Mouse (Mus musculus): ENCODE results near the gene I830077J02Rik. TPM values are rescaled to one million over a fixed set of nuclear protein-coding genes. Genes with fewer than 3 reads are reported as not detected.
"Not testable (repeated sequence)": the region's sequence is repeated elsewhere in the genome, so short reads cannot be mapped to it uniquely, and the experiment has no call there.

The I830077J02Rik gene
- polyA plus RNA-seq, 1 experiment from 2014 or later, result 1.5 TPM

DNA sequence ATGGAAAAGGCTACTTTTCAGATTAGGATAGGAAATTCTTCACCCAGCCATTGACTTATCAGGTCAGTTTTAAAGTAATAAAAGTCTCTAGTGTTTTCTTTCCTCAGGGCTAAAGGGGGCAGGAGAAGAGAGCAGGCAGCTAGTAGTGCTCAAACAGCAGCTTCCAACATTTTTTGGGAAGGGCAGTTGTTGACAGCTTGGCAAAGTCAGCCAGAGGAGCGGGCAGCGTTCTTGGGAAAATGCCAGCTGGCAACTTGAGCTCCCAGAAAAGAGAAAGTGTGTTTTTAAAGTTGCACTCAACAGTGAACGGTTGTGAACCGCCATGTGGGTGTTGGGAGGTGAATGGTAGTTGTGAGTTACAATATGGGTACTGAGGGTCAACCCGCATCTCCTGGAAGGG lies 2.6 kb upstream of the I830077J02Rik start:
- no peaks in the 10 kb centered on the region for H3K9me3 ChIP-seq
- no peak for ATAC-seq
- H3K4me1 ChIP-seq (replicated peaks), result no peaks in the 10 kb centered on the region
- H3K4me3 ChIP-seq (replicated peaks), result no peak overlapping the region
- WGBS, result 86% methylated on average over 5 of the region's 5 CpGs
- no peak overlapping the region for H3K27ac ChIP-seq
- no peak overlapping the region for H3K9ac ChIP-seq
- no peaks in the 10 kb centered on the region; the same call in 1 of the 2 replicates for H3K36me3 ChIP-seq
- no peaks in the 10 kb centered on the region for H3K27me3 ChIP-seq (replicated peaks)
- H3K4me2 ChIP-seq (replicated peaks), result no peak overlapping the region

- H3K27ac ChIP-seq, result no peak overlapping the region
- 87% methylated on average over 6 of the region's 6 CpGs for WGBS
Observed at GRCm38 (mm10) chr3:105933926-105934325, 1.5 kb upstream of the I830077J02Rik start.

DNA sequence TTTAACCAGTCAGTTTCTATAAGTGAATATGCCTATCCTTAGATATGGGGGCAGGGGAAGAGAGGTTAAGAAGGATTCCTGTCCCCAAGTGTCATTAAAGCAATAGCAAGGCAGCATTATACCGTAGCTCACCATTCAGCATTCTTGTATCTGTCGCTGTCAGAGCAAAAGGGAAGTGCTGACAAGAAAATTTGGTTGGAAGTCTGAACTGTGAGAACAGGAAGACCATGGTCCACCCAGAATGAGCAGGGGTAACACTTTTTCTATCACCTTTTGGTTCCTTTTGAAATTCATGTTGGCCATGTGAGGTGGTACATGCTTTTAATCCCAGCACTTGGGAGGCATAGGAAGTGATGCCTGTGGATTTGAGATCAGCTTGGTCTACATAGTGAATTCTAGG lies 1.4 kb downstream of the I830077J02Rik start:
- Histone ChIP-seq H3K27me3 (replicated peaks) (no peaks in the 10 kb centered on the region), H3K36me3 (no peaks in the 10 kb centered on the region), H3K4me1 (replicated peaks) (no peaks in the 10 kb centered on the region), H3K4me3 (replicated peaks) (no peak overlapping the region), H3K4me2 (replicated peaks) (no peak overlapping the region), H3K27ac (no peak overlapping the region), H3K9ac (no peak overlapping the region), H3K9me3 (no peaks in the 10 kb centered on the region)
- 76% methylated on average over 2 of the region's 2 CpGs for WGBS
- ATAC-seq, result no peak

More at GRCm38 (mm10) chr3:105933926-105934325, 1.5 kb upstream of the I830077J02Rik start:
- no peaks in the 10 kb centered on the region for H3K27me3 ChIP-seq (replicated peaks)
- H3K9ac ChIP-seq, result no peak overlapping the region
- H3K9me3 ChIP-seq, result no peaks in the 10 kb centered on the region
- H3K4me2 ChIP-seq (replicated peaks), result no peak overlapping the region
- no peaks in the 10 kb centered on the region for H3K36me3 ChIP-seq
- H3K4me1 ChIP-seq (replicated peaks), result no peaks in the 10 kb centered on the region
- H3K4me3 ChIP-seq (replicated peaks), result no peak overlapping the region
- no peak for ATAC-seq

- no peaks in the 10 kb centered on the region for H3K36me3 ChIP-seq
- H3K4me3 ChIP-seq (replicated peaks), result no peak overlapping the region
- ATAC-seq, result no peak
- no peaks in the 10 kb centered on the region for H3K4me1 ChIP-seq (replicated peaks)
- H3K4me2 ChIP-seq (replicated peaks), result no peak overlapping the region
- no peaks in the 10 kb centered on the region for H3K9me3 ChIP-seq
- H3K27me3 ChIP-seq (replicated peaks), result no peaks in the 10 kb centered on the region
- H3K27ac ChIP-seq, result no peak overlapping the region
- no peak overlapping the region for H3K9ac ChIP-seq
- WGBS, result 82% methylated on average over 7 of the region's 7 CpGs
Observed at GRCm38 (mm10) chr3:105929821-105930220, 2.6 kb downstream of the I830077J02Rik start.

- no peak overlapping the region for H3K27ac ChIP-seq
- no peak for ATAC-seq
- no peak overlapping the region for H3K4me2 ChIP-seq (replicated peaks)
- no peak overlapping the region for H3K4me3 ChIP-seq (replicated peaks)
- no peak overlapping the region for H3K9ac ChIP-seq
- H3K9me3 ChIP-seq, result no peaks in the 10 kb centered on the region
- H3K4me1 ChIP-seq (replicated peaks), result no peaks in the 10 kb centered on the region
- no peaks in the 10 kb centered on the region for H3K27me3 ChIP-seq (replicated peaks)
- no peaks in the 10 kb centered on the region for H3K36me3 ChIP-seq
- WGBS, result 79% methylated on average over 6 of the region's 6 CpGs
Observed at GRCm38 (mm10) chr3:105928781-105929180, 3.7 kb downstream of the I830077J02Rik start.

GRCm38 (mm10) chr3:105928195-105928569 lies 4.3 kb downstream of the I830077J02Rik start:
- Histone ChIP-seq H3K9me3 (no peaks in the 10 kb centered on the region), H3K36me3 (no peaks in the 10 kb centered on the region), H3K27me3 (replicated peaks) (no peaks in the 10 kb centered on the region), H3K27ac (no peak overlapping the region), H3K9ac (no peak overlapping the region), H3K4me1 (replicated peaks) (no peaks in the 10 kb centered on the region), H3K4me2 (replicated peaks) (no peak overlapping the region), H3K4me3 (replicated peaks) (no peak overlapping the region)
- 84% methylated on average over 3 of the region's 3 CpGs for WGBS
- no peak for ATAC-seq

DNA sequence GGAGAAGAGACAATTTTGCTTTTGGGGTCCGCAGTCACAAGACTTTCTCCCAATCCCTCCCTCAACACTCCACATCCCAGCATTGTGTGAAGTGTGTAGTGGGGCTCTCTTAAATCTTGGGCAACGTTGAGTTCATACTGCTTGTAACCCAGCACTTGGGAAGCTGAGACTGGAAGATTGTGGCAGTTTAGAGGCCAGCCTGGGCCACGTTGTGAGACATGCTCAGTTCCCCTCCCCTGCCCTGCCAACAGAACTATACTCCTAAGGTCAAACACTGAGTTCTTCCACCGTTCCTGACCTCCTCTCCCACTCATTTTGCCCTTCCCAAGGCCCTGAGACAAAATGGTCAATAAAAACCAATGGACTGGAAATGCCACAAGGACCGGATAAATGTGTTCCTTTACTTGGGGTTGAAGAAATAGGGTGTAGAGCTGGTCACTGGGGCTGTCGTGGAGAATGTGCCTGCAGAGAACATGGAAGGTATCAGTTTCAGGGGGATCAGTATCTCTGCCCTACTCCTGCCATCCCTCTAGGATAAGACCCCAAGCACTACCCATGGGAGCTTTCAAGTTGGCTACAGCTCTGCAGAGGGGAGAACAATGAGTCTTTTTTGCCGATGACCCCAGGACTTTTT lies 4.8 kb downstream of the I830077J02Rik start:
- no peak overlapping the region for H3K9ac ChIP-seq
- no peaks in the 10 kb centered on the region for H3K4me1 ChIP-seq (replicated peaks)
- H3K9me3 ChIP-seq, result no peaks in the 10 kb centered on the region
- WGBS, result 79% methylated on average over 7 of the region's 7 CpGs
- H3K4me3 ChIP-seq (replicated peaks), result no peak overlapping the region
- no peaks in the 10 kb centered on the region for H3K27me3 ChIP-seq (replicated peaks)
- no peak overlapping the region for H3K27ac ChIP-seq
- no peaks in the 10 kb centered on the region for H3K36me3 ChIP-seq
- no peak for ATAC-seq
- H3K4me2 ChIP-seq (replicated peaks), result no peak overlapping the region

DNA sequence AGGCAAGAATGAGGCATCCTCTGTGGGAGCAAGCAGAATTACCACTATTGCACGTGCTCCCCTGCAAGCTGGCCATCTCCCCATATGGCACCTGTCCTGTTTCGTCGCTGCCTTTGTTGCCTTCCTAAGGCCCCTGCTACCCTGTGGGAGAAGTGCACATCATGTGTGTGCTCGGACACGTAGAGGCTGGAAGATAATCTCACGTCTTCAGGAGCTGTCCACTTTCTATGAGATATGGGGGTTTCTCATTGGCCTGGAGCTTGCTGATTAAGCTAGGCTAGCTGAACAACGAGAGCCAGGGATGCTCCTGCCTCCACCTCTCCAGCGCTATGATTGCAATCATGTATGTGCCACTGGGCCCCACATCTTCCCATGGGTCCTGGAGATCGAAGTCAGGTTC lies 7.8 kb downstream of the I830077J02Rik start:
- no peak for ATAC-seq
- WGBS, result 82% methylated on average over 9 of the region's 9 CpGs
- H3K27me3 ChIP-seq (replicated peaks), result no peaks in the 10 kb centered on the region
- no peak overlapping the region for H3K9ac ChIP-seq
- H3K9me3 ChIP-seq, result no peaks in the 10 kb centered on the region
- H3K4me2 ChIP-seq (replicated peaks), result no peak overlapping the region
- H3K4me3 ChIP-seq (replicated peaks), result no peak overlapping the region
- no peak overlapping the region for H3K27ac ChIP-seq
- H3K4me1 ChIP-seq (replicated peaks), result no peaks in the 10 kb centered on the region
- no peaks in the 10 kb centered on the region for H3K36me3 ChIP-seq

DNA sequence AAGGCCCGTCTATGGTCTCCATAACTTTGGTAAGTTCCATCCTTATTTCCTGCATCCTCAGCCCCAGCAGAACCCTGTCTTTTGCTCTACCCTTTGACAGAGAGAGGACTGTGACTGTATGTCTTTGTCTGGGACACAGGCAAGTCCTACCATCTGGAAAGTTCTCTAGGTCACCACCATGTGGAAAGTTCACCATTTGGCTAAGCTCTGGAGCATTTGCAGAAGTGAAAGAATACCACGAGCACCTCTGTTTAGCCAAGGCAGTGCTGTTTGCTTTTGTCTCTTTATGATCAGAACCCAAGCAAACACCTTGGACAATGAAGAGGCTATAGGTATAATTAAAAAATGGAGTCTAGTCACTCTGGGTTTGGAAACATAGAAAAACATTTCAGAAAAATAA lies 10.5 kb downstream of the I830077J02Rik start:
- Histone ChIP-seq H3K4me1 (replicated peaks) (no peaks in the 10 kb centered on the region), H3K27me3 (replicated peaks) (no peaks in the 10 kb centered on the region), H3K36me3 (no peaks in the 10 kb centered on the region), H3K9ac (no peak overlapping the region), H3K4me3 (replicated peaks) (no peak overlapping the region), H3K4me2 (replicated peaks) (no peak overlapping the region), H3K27ac (no peak overlapping the region), H3K9me3 (no peaks in the 10 kb centered on the region)
- no peak for ATAC-seq
- WGBS, result 61% methylated on average over 2 of the region's 2 CpGs

- H3K27ac ChIP-seq; H3K4me1 ChIP-seq (replicated peaks); H3K4me3 ChIP-seq (replicated peaks); H3K27me3 ChIP-seq (replicated peaks); H3K4me2 ChIP-seq (replicated peaks); ATAC-seq; H3K36me3 ChIP-seq; H3K9ac ChIP-seq; H3K9me3 ChIP-seq: not testable (repeated sequence)
Observed at GRCm38 (mm10) chr3:105920743-105921142, 11.7 kb downstream of the I830077J02Rik start.

DNA sequence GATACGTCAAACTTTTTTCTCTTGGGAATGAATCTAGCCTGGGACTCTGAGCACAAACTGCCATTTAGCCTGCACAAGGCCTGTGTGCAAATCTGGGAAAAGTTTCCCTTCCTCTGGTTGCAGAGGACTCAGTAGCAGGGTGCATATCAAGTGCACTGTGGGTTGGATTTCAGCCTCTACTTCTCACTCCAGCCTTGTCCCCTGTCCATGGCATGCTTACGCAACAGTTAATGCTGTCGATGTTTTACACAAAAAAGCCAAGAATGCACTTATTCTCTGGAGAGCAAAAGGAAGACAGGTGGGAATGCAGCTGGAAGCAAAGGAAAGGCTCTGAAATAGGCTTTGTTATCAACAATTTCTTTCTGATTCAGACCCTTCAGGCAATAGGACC lies 14.1 kb downstream of the I830077J02Rik start:
- no peak overlapping the region for H3K4me2 ChIP-seq (replicated peaks)
- no peaks in the 10 kb centered on the region for H3K36me3 ChIP-seq
- no peak for ATAC-seq
- H3K4me1 ChIP-seq (replicated peaks), result no peaks in the 10 kb centered on the region
- H3K27me3 ChIP-seq (replicated peaks), result no peaks in the 10 kb centered on the region
- H3K27ac ChIP-seq, result no peak overlapping the region
- 78% methylated on average over 3 of the region's 3 CpGs for WGBS
- no peaks in the 10 kb centered on the region for H3K9me3 ChIP-seq
- H3K4me3 ChIP-seq (replicated peaks), result no peak overlapping the region
- no peak overlapping the region for H3K9ac ChIP-seq

DNA sequence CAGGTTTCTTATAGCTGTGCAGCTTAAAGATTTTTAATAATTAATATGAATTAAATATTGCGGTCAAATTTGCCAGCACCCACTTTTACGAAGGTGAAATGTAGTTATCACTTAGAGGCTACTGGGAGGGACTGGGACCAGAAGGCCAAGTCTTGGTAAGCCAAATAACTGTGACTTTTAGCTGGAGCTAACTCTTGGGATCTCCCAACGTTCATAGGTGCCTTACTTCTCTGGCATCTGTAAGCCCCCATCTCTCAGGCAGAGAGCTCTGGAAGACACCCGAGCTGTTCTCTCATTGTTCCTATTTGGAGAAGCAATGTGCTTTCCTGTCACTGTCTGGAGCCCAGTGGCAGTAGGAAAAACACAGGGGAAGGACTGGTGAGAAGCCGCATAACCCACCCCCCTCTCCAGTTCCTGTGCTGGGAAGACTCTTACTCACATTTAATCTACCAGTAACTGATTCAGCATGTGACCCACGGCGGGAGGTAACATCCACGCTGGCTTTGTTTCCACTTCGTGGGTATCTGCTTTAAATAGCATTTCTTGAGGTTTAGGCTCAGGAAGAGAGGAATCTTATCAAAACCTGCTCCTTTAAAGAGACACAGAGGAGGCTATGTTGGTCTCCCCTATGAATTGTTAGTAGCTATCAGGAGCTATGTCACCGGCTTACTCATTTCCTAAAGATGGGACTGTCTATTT lies 14.7 kb downstream of the I830077J02Rik start:
- H3K9me3 ChIP-seq, result no peaks in the 10 kb centered on the region
- no peak overlapping the region for H3K9ac ChIP-seq
- H3K4me3 ChIP-seq (replicated peaks), result no peak overlapping the region
- no peak overlapping the region for H3K27ac ChIP-seq
- no peak for ATAC-seq
- no peak overlapping the region for H3K4me2 ChIP-seq (replicated peaks)
- 74% methylated on average over 10 of the region's 10 CpGs for WGBS
- no peaks in the 10 kb centered on the region for H3K4me1 ChIP-seq (replicated peaks)
- no peaks in the 10 kb centered on the region for H3K27me3 ChIP-seq (replicated peaks)
- H3K36me3 ChIP-seq, result no peaks in the 10 kb centered on the region

- not testable (repeated sequence) for H3K9ac ChIP-seq; H3K9me3 ChIP-seq; ATAC-seq; H3K36me3 ChIP-seq; H3K27me3 ChIP-seq (replicated peaks); H3K27ac ChIP-seq; H3K4me3 ChIP-seq (replicated peaks); H3K4me1 ChIP-seq (replicated peaks); H3K4me2 ChIP-seq (replicated peaks)
Observed at GRCm38 (mm10) chr3:105916455-105916854, 16.0 kb downstream of the I830077J02Rik start.
